Mouse (Mus musculus) stomach, postnatal 0 days (tissue): ENCODE measurements around the gene Xxylt1.

Experiments
- CTCF ChIP-seq: IDR thresholded peaks from 2 replicates; pipeline ENCODE4 v1.5.1; 2016; ENCODE audit warnings: antibody characterized with exemption, low read depth, mild to moderate bottlenecking, moderate library complexity
- EP300 ChIP-seq: optimal IDR thresholded peaks from 2 replicates; pipeline ENCODE3; 2016; ENCODE audit warnings: antibody characterized with exemption

DNA sequence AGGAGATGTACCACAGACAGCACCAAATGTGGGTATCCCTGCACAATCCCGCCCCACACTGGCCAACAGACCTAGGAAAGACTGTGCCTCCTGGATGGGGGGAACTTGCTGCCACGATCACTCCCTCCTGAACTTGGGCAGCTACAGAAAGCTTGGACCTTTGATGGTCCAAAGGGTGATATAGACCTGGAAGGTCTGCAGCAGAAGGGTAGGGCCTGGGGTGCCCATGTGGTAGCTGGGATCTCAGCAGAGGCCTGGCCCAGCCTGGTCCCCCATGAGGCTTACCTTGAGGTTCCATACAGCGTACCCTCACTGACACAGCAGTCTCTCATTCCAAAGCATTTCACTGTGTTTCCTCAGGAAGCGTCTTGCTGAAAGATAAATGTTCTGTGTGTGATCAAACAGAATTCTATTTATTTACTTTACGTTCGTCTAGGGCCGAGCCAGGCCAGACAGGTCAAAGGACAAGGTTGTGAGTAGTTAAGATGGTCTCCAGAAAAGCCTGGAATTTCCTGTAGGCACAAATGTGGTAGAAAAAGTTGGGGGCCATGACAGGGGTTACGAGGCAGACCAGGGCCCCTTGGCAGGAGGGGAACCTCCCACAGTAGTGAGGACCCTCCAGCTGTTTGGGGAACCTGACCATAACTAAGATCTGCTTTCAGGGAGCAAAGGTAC is 153.0 kb downstream of the Xxylt1 start:
- TF ChIP-seq CTCF: no peak
- no peak for TF ChIP-seq EP300
